Mouse (Mus musculus) adrenal gland, postnatal 0 days (tissue): ENCODE data around the gene Gle1. TPM values are rescaled to one million over a fixed set of nuclear protein-coding genes. Genes with fewer than 3 reads are reported as not detected.

ENCODE experiments used
- microRNA-seq: library from miRNA; unstranded; fragments of <30 nt; microRNA quantifications from one replicate; pipeline ENCODE4, GENCODE M21; 2016; ENCODE audit warnings: borderline replicate concordance; ENCODE audit not compliant: insufficient number of aligned reads
- polyA plus RNA-seq: library from polyadenylated mRNA; unstranded; fragments of >200 nt; fragmentation: Nextera tagmentation; extraction: Ambion mirVana; gene quantifications from 2 replicates; pipeline ENCODE4 v1.2.1, GENCODE M21; 2015

The Gle1 gene
- polyA plus RNA-seq, result 26.8 and 35.8 TPM in 2 replicates

GRCm38 (mm10) chr2:29934906-29935599, at the start of gene Gle1:
Gene Gle1 (plus strand): TSS chr2:29935426.

GRCm38 (mm10) chr2:29889066-29889944, 45.9 kb upstream of the Gle1 start, which contains the start of gene Odf2:
Gene Odf2 (plus strand): TSS chr2:29889221.

GRCm38 (mm10) chr2:29965250-29965843, 30.1 kb downstream of the Gle1 start, which contains the start of gene Sptan1:
Gene Sptan1 (plus strand): TSS chr2:29965560.

Small RNA genes within 50 kb of the gene (microRNA-seq; reads per million reads assigned to microRNA genes)
- gene Mir6997, result 1.4 reads per million

Other genes with a start within 250 kb of the Gle1 start
- gene Gm13420, start 183.7 kb upstream of the Gle1 start, polyA plus RNA-seq, result not detected in 2 replicates
- gene Gm13547, start 176.1 kb upstream of the Gle1 start, polyA plus RNA-seq, result 0.33 TPM in 1 of 2 replicates, not detected in the other
- 10.9 and 22.2 TPM in 2 replicates for gene Coq4, start 147.9 kb upstream of the Gle1 start, polyA plus RNA-seq
- 22.4 and 25.9 TPM in 2 replicates for gene Trub2, start 146.9 kb upstream of the Gle1 start, polyA plus RNA-seq
- gene Slc27a4, start 132.8 kb upstream of the Gle1 start, polyA plus RNA-seq, result 16.8 and 18.2 TPM in 2 replicates
- 23.6 and 27.8 TPM in 2 replicates for gene Urm1, start 115.4 kb upstream of the Gle1 start, polyA plus RNA-seq
- gene Cercam, start 66.3 kb upstream of the Gle1 start, polyA plus RNA-seq, result 25.0 and 27.7 TPM in 2 replicates
- 22.2 and 35.4 TPM in 2 replicates for gene Odf2, start 46.2 kb upstream of the Gle1 start, polyA plus RNA-seq
- 50.5 and 78.8 TPM in 2 replicates for gene Sptan1, start 30.1 kb downstream of the Gle1 start, polyA plus RNA-seq
- gene Wdr34, start 113.5 kb downstream of the Gle1 start, polyA plus RNA-seq, result 27.3 and 30.6 TPM in 2 replicates
- gene Set, start 122.0 kb downstream of the Gle1 start, polyA plus RNA-seq, result 172 and 260 TPM in 2 replicates
- 2.3 and 4.8 TPM in 2 replicates for gene Pkn3, start 142.3 kb downstream of the Gle1 start, polyA plus RNA-seq
- 24.9 and 31.7 TPM in 2 replicates for gene Zdhhc12, start 158.2 kb downstream of the Gle1 start, polyA plus RNA-seq
- 5.2 and 6.6 TPM in 2 replicates for gene Zer1, start 189.2 kb downstream of the Gle1 start, polyA plus RNA-seq
- 3.1 and 7.6 TPM in 2 replicates for gene Tbc1d13, start 198.3 kb downstream of the Gle1 start, polyA plus RNA-seq
- gene Endog, start 236.1 kb downstream of the Gle1 start, polyA plus RNA-seq, result 29.2 and 38.9 TPM in 2 replicates
- 25.1 and 32.0 TPM in 2 replicates for gene Spout1, start 243.0 kb downstream of the Gle1 start, polyA plus RNA-seq